Mouse (Mus musculus): ENCODE data around the gene Dennd6a.

DNA sequence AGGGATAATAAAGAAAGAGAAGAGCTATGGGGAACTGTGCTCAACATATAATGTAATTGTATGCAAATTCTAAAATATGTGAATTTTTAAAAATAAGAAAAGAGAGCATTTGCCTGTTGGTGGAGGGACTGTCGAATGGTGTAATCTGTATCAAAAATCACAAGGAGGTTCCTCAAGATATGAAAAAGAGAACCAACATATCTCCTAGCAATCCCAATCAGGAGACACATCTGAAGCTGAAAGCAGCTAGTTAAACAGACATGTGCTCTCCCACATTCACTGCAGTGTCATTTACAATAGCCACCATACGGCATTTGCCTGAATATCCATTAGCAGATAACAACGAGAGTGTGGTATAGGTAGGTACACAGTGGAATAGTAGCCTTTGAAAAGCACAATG, 20.8 kb upstream of the Dennd6a start:
- no peak for TF ChIP-seq CTCF (IDR thresholded peaks at IDR 0.05; ENCODE audit: low read depth, low read length)
- TF ChIP-seq POLR2A (IDR thresholded peaks at IDR 0.05; ENCODE audit: borderline replicate concordance, low read depth, low read length), result no peak

Measured in bone marrow macrophage, adult 2 months (primary cell).